Mouse (Mus musculus): ENCODE results near the gene Tbx3. TPM values are rescaled to one million over a fixed set of nuclear protein-coding genes. Genes with fewer than 3 reads are reported as not detected.

Gene Tbx3
- polyA plus RNA-seq, 1 experiment = 672 TPM

GRCm38 (mm10) chr5:119704900-119705299, 34.4 kb downstream of the Tbx3 start:
- H3K4me3 ChIP-seq (ENCODE audit: low read depth, low read length) = no peak overlapping the region
- no peaks in the 10 kb centered on the region for H3K36me3 ChIP-seq (ENCODE audit: control insufficient read depth, insufficient read depth, low read length)
- WGBS = 44% methylated on average over 7 of the region's 7 CpGs
- H3K27me3 ChIP-seq (ENCODE audit: control insufficient read depth, insufficient read depth, low read length) = peaks cover 19% of the 10 kb centered on the region
- no peak for TF ChIP-seq CTCF (IDR thresholded peaks at IDR 0.05; ENCODE audit: extremely low read depth, insufficient read length, insufficient replicate concordance, low read depth, low read length)
- no peak for TF ChIP-seq POLR2A (IDR thresholded peaks at IDR 0.05; ENCODE audit: low read depth, low read length)
- no peak overlapping the region for H3K27ac ChIP-seq (ENCODE audit: insufficient read depth, low read depth, low read length)
- no peaks in the 10 kb centered on the region for H3K4me1 ChIP-seq (ENCODE audit: control insufficient read depth, insufficient read depth, insufficient read length, low read length)

DNA sequence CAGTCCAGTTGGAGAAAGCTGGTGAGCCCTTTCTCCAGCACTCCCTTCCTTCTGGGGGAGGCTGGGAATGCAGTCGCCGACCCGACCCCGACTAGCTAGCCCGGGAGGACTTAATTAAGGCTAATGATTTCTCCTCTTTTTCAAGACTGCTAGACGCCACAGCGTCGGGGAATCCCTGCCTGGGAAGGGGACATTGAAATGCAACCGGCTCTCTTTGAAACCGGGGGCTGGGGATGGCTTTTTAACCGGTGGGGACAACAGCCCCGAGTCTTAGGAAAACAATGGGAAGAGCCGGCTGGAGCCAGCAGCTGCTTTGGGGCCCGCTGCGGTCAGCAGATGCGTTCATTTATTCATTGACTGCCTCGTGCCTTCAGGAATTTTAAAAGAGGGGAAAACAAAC, 36.0 kb downstream of the Tbx3 start:
- H3K4me1 ChIP-seq (ENCODE audit: control insufficient read depth, insufficient read depth, insufficient read length, low read length) = no peaks in the 10 kb centered on the region
- no peak overlapping the region for H3K27ac ChIP-seq (ENCODE audit: insufficient read depth, low read depth, low read length)
- H3K27me3 ChIP-seq (ENCODE audit: control insufficient read depth, insufficient read depth, low read length) = peaks cover 19% of the 10 kb centered on the region
- H3K36me3 ChIP-seq (ENCODE audit: control insufficient read depth, insufficient read depth, low read length) = no peaks in the 10 kb centered on the region
- TF ChIP-seq POLR2A (IDR thresholded peaks at IDR 0.05; ENCODE audit: low read depth, low read length) (no peak), CTCF (IDR thresholded peaks at IDR 0.05; ENCODE audit: extremely low read depth, insufficient read length, insufficient replicate concordance, low read depth, low read length) (no peak)
- no peak overlapping the region for H3K4me3 ChIP-seq (ENCODE audit: low read depth, low read length)
- 4% methylated on average over 17 of the region's 17 CpGs for WGBS

DNA sequence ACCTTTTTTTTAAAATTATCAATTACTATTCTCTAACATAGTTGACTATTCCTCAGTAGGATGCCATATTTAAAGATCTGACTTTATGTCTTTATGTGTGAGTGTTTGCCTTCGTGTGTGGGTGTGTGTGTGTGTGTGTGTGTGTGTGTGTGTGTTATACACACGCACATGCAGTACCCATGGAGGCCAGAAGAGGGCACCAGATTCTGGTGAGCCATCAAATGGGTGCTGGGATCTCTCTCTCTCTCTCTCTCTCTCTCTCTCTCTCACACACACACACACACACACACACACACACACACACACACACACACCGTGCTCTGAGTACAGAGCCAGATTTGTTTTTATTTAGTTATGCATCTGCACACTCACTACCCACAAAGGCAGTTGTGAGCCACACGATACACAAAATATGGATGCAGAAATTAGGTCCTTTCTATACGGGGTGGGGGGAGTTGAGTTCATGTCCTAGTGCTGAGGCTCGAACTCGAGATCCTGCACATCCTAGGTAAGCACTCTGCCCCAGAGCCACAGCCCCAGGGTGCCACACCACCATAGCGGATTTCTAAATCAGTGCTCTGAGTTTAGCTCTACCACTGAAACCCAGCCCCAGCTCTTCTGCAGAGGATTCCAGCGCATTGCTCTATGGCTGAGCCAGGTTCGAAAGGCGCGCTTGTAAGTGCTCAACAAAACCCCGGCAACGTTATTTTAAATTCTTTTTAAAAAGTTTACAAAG, 38.5 kb downstream of the Tbx3 start:
- 88% methylated on average over 14 of the region's 14 CpGs for WGBS
- H3K27me3 ChIP-seq (ENCODE audit: control insufficient read depth, insufficient read depth, low read length) = peaks cover 15% of the 10 kb centered on the region
- no peaks in the 10 kb centered on the region for H3K36me3 ChIP-seq (ENCODE audit: control insufficient read depth, insufficient read depth, low read length)
- no peak overlapping the region for H3K27ac ChIP-seq (ENCODE audit: insufficient read depth, low read depth, low read length)
- no peak overlapping the region for H3K4me3 ChIP-seq (ENCODE audit: low read depth, low read length)
- no peak for TF ChIP-seq POLR2A (IDR thresholded peaks at IDR 0.05; ENCODE audit: low read depth, low read length)
- TF ChIP-seq CTCF (IDR thresholded peaks at IDR 0.05; ENCODE audit: extremely low read depth, insufficient read length, insufficient replicate concordance, low read depth, low read length) = no peak
- H3K4me1 ChIP-seq (ENCODE audit: control insufficient read depth, insufficient read depth, insufficient read length, low read length) = no peaks in the 10 kb centered on the region

- 35% methylated on average over 18 of the region's 18 CpGs for WGBS
These were observed 39.5 kb downstream of the Tbx3 start for GRCm38 (mm10) chr5:119709826-119710559.

GRCm38 (mm10) chr5:119710756-119711155, 40.3 kb downstream of the Tbx3 start:
- no peaks in the 10 kb centered on the region for H3K4me1 ChIP-seq (ENCODE audit: control insufficient read depth, insufficient read depth, insufficient read length, low read length)
- no peak overlapping the region for H3K27ac ChIP-seq (ENCODE audit: insufficient read depth, low read depth, low read length)
- TF ChIP-seq POLR2A (IDR thresholded peaks at IDR 0.05; ENCODE audit: low read depth, low read length) (no peak), CTCF (IDR thresholded peaks at IDR 0.05; ENCODE audit: extremely low read depth, insufficient read length, insufficient replicate concordance, low read depth, low read length) (no peak)
- H3K4me3 ChIP-seq (ENCODE audit: low read depth, low read length) = no peak overlapping the region
- H3K36me3 ChIP-seq (ENCODE audit: control insufficient read depth, insufficient read depth, low read length) = no peaks in the 10 kb centered on the region
- 69% methylated on average over 7 of the region's 7 CpGs for whole genome bisulfite sequencing
- H3K27me3 ChIP-seq (ENCODE audit: control insufficient read depth, insufficient read depth, low read length) = peaks cover 13% of the 10 kb centered on the region

More at GRCm38 (mm10) chr5:119709826-119710559, 39.5 kb downstream of the Tbx3 start:
- Histone ChIP-seq H3K27me3 (ENCODE audit: control insufficient read depth, insufficient read depth, low read length) (peaks cover 15% of the 10 kb centered on the region), H3K4me1 (ENCODE audit: control insufficient read depth, insufficient read depth, insufficient read length, low read length) (no peaks in the 10 kb centered on the region), H3K4me3 (ENCODE audit: low read depth, low read length) (no peak overlapping the region), H3K27ac (ENCODE audit: insufficient read depth, low read depth, low read length) (no peak overlapping the region), H3K36me3 (ENCODE audit: control insufficient read depth, insufficient read depth, low read length) (no peaks in the 10 kb centered on the region)
- TF ChIP-seq CTCF (IDR thresholded peaks at IDR 0.05; ENCODE audit: extremely low read depth, insufficient read length, insufficient replicate concordance, low read depth, low read length) (no peak), POLR2A (IDR thresholded peaks at IDR 0.05; ENCODE audit: low read depth, low read length) (no peak)

- no peak for TF ChIP-seq POLR2A (IDR thresholded peaks at IDR 0.05; ENCODE audit: low read depth, low read length)
- no peak for TF ChIP-seq CTCF (IDR thresholded peaks at IDR 0.05; ENCODE audit: extremely low read depth, insufficient read length, insufficient replicate concordance, low read depth, low read length)
- 92% methylated on average over 5 of the region's 5 CpGs for WGBS
- peaks cover 8% of the 10 kb centered on the region for H3K27me3 ChIP-seq (ENCODE audit: control insufficient read depth, insufficient read depth, low read length)
- no peaks in the 10 kb centered on the region for H3K4me1 ChIP-seq (ENCODE audit: control insufficient read depth, insufficient read depth, insufficient read length, low read length)
- H3K4me3 ChIP-seq (ENCODE audit: low read depth, low read length) = no peak overlapping the region
- no peaks in the 10 kb centered on the region for H3K36me3 ChIP-seq (ENCODE audit: control insufficient read depth, insufficient read depth, low read length)
- no peak overlapping the region for H3K27ac ChIP-seq (ENCODE audit: insufficient read depth, low read depth, low read length)
These were observed 41.2 kb downstream of the Tbx3 start for GRCm38 (mm10) chr5:119711626-119712025.

GRCm38 (mm10) chr5:119712679-119713246, 42.3 kb downstream of the Tbx3 start:
- no peak overlapping the region for H3K4me3 ChIP-seq (ENCODE audit: low read depth, low read length)
- H3K4me1 ChIP-seq (ENCODE audit: control insufficient read depth, insufficient read depth, insufficient read length, low read length) = no peaks in the 10 kb centered on the region
- no peaks in the 10 kb centered on the region for H3K27me3 ChIP-seq (ENCODE audit: control insufficient read depth, insufficient read depth, low read length)
- no peak overlapping the region for H3K27ac ChIP-seq (ENCODE audit: insufficient read depth, low read depth, low read length)
- no peaks in the 10 kb centered on the region for H3K36me3 ChIP-seq (ENCODE audit: control insufficient read depth, insufficient read depth, low read length)
- TF ChIP-seq CTCF (IDR thresholded peaks at IDR 0.05; ENCODE audit: extremely low read depth, insufficient read length, insufficient replicate concordance, low read depth, low read length) (peak; percentile 98), POLR2A (IDR thresholded peaks at IDR 0.05; ENCODE audit: low read depth, low read length) (no peak)
- WGBS = 2% methylated on average over 22 of the region's 22 CpGs

Measured in small intestine, adult 2 months (tissue).